ENCODE assay signal across 17 mouse cellular contexts in the genomic region with DNA sequence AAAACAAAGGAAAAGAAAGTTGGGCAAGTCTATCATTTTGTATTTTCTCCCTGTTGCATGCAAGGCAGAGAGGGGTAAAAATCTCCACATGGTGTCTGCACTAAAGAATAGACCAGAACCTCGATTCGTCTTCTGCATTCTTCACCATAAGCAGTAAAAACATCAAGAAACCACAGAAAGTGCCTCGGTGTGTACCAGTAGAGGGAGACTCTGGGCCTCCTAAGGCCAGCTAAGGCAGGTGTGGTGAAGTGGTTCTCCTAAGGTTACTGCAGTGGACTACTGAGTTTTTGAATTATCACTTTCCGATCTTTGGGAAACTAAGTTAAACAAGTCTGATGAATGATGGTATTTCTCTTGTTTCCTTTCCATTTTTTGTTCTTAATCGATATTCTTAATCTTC.
DNase-seq lines count a peak whose midpoint lies in the region; ATAC-seq and TF ChIP-seq lines count a peak whose summit lies in the region.
"Had no signal": no experiment of that assay in that cellular context is flagged by ENCODE, and none has a peak within 500 bp of the region (broad histone marks: within the 10 kb centered on the region; RNA-seq: fewer than 3 reads in every experiment).

No protein-coding gene starts in this region.

- DNase-seq in hindbrain, postnatal 0 days (ENCODE audit: low spot score): no peak
- DNase-seq in hindbrain, embryonic 10.5 days (ENCODE audit: low spot score): no peak
- DNase-seq in lung, embryonic 14.5 days: peak; percentile 14
- no peak for DNase-seq in lung, postnatal 14 days
- DNase-seq in induced T-regulatory cell, adult 2 months (ENCODE audit: low read depth): peak; percentile 20
- no peak for DNase-seq in frontal cortex, adult 2 months (ENCODE audit: extremely low spot score in 1 of 2, low spot score in 1 of 2)
- no peak for DNase-seq in right cerebral cortex, postnatal 36 days (ENCODE audit: low spot score in 2 of 2)
- DNase-seq: adrenal gland, postnatal 36 days; kidney, adult 11 months; kidney, postnatal 4 days; layer of hippocampus, postnatal 36 days had no signal

- H3K9ac ChIP-seq in hindbrain, postnatal 0 days (replicated peaks; ENCODE audit: low read length): no peak overlapping the region
- H3K9ac ChIP-seq in lung, embryonic 14.5 days: no peak overlapping the region
- no peak overlapping the region for H3K9ac ChIP-seq in ES-Bruce4 (ENCODE audit: low read depth, poor library complexity, severe bottlenecking)
- H3K9ac ChIP-seq: hindbrain, embryonic 12.5 days; liver, embryonic 15.5 days; neural tube, embryonic 15.5 days had no signal

- no peaks in the 10 kb centered on the region for H3K4me1 ChIP-seq in hindbrain, postnatal 0 days (ENCODE audit: insufficient read depth, low read length)
- H3K4me1 ChIP-seq in hindbrain, embryonic 10.5 days (replicated peaks): no peaks in the 10 kb centered on the region
- H3K4me1 ChIP-seq in lung, embryonic 14.5 days (ENCODE audit: insufficient read depth): no peaks in the 10 kb centered on the region
- no peaks in the 10 kb centered on the region for H3K4me1 ChIP-seq in ES-Bruce4 (ENCODE audit: control insufficient read depth, insufficient read depth, low read length)
- H3K4me1 ChIP-seq: hindbrain, embryonic 12.5 days; limb, embryonic 10.5 days; liver, embryonic 15.5 days; neural tube, embryonic 15.5 days had no signal

- 76% methylated on average over 5 of the region's 5 CpGs for WGBS in hindbrain, postnatal 0 days
- WGBS in hindbrain, embryonic 10.5 days: 72% methylated on average over 5 of the region's 5 CpGs
- 63% methylated on average over 5 of the region's 5 CpGs for WGBS in lung, embryonic 14.5 days

- no peak for TF ChIP-seq POLR2A in ES-Bruce4 (IDR thresholded peaks at IDR 0.05; ENCODE audit: insufficient read depth, low read length)

- H3K36me3 ChIP-seq in hindbrain, postnatal 0 days (ENCODE audit: insufficient read depth, low read length): no peaks in the 10 kb centered on the region
- H3K36me3 ChIP-seq in hindbrain, embryonic 10.5 days: no peaks in the 10 kb centered on the region
- no peaks in the 10 kb centered on the region for H3K36me3 ChIP-seq in lung, embryonic 14.5 days (ENCODE audit: insufficient read depth)
- H3K36me3 ChIP-seq in ES-Bruce4 (ENCODE audit: control insufficient read depth, insufficient read depth, low read length, poor library complexity, severe bottlenecking): no peaks in the 10 kb centered on the region
- H3K36me3 ChIP-seq: hindbrain, embryonic 12.5 days; limb, embryonic 10.5 days; liver, embryonic 15.5 days; neural tube, embryonic 15.5 days had no signal

- ATAC-seq in hindbrain, postnatal 0 days: no peak
- no peak for ATAC-seq in lung, embryonic 14.5 days (ENCODE audit: insufficient read depth)
- ATAC-seq: activated CD4-positive, CD25-positive, alpha-beta regulatory T cell, adult 4 months had no signal

- H3K4me2 ChIP-seq in hindbrain, postnatal 0 days (ENCODE audit: low read depth, low read length): no peak overlapping the region
- H3K4me2 ChIP-seq in lung, embryonic 14.5 days: no peak overlapping the region
- H3K4me2 ChIP-seq: hindbrain, embryonic 12.5 days; liver, embryonic 15.5 days; neural tube, embryonic 15.5 days had no signal

- H3K27me3 ChIP-seq in hindbrain, postnatal 0 days (ENCODE audit: insufficient read depth, low read length): no peaks in the 10 kb centered on the region
- no peaks in the 10 kb centered on the region for H3K27me3 ChIP-seq in hindbrain, embryonic 10.5 days (ENCODE audit: insufficient read depth, poor library complexity, severe bottlenecking)
- H3K27me3 ChIP-seq in lung, embryonic 14.5 days (ENCODE audit: insufficient read depth, low read length): no peaks in the 10 kb centered on the region
- no peaks in the 10 kb centered on the region for H3K27me3 ChIP-seq in ES-Bruce4 (ENCODE audit: control insufficient read depth, insufficient read depth, low read length, poor library complexity, severe bottlenecking)
- H3K27me3 ChIP-seq: hindbrain, embryonic 12.5 days; liver, embryonic 15.5 days; neural tube, embryonic 15.5 days had no signal

- TF ChIP-seq EP300 in ES-Bruce4 (IDR thresholded peaks at IDR 0.05; ENCODE audit: insufficient read depth, low read depth, low read length): no peak

- 0 out of 2 replicates have a peak, but pooled peaks have one; percentile 8 for TF ChIP-seq CTCF in hindbrain, postnatal 0 days (IDR thresholded peaks at IDR 0.05; ENCODE audit: low read depth)
- TF ChIP-seq CTCF in lung, embryonic 14.5 days (IDR thresholded peaks at IDR 0.05; ENCODE audit: low read depth): no peak; the same call in 1 of the 2 replicates
- TF ChIP-seq CTCF in ES-Bruce4 (IDR thresholded peaks at IDR 0.05; ENCODE audit: low read depth, low read length): peak; percentile 13

- H3K4me3 ChIP-seq in hindbrain, postnatal 0 days (ENCODE audit: low read length): no peak overlapping the region
- H3K4me3 ChIP-seq in hindbrain, embryonic 10.5 days: no peak overlapping the region
- H3K4me3 ChIP-seq in lung, embryonic 14.5 days (ENCODE audit: low read depth, low read length): no peak overlapping the region
- H3K4me3 ChIP-seq in ES-Bruce4 (ENCODE audit: low read depth, low read length): no peak overlapping the region
- H3K4me3 ChIP-seq: hindbrain, embryonic 12.5 days; limb, embryonic 10.5 days; liver, embryonic 15.5 days; neural tube, embryonic 15.5 days had no signal

- no peaks in the 10 kb centered on the region for H3K9me3 ChIP-seq in hindbrain, postnatal 0 days (ENCODE audit: low read length)
- no peaks in the 10 kb centered on the region for H3K9me3 ChIP-seq in hindbrain, embryonic 10.5 days
- no peaks in the 10 kb centered on the region for H3K9me3 ChIP-seq in lung, embryonic 14.5 days (ENCODE audit: low read depth, low read length)
- no peaks in the 10 kb centered on the region; the same call in 1 of the 2 replicates for H3K9me3 ChIP-seq in ES-Bruce4 (replicated peaks; ENCODE audit: control insufficient read depth, insufficient read depth, low read length, poor library complexity, severe bottlenecking)
- H3K9me3 ChIP-seq: hindbrain, embryonic 12.5 days; limb, embryonic 10.5 days; liver, embryonic 15.5 days; neural tube, embryonic 15.5 days had no signal

- no peak overlapping the region for H3K27ac ChIP-seq in hindbrain, postnatal 0 days
- no peak overlapping the region for H3K27ac ChIP-seq in hindbrain, embryonic 10.5 days
- no peak overlapping the region for H3K27ac ChIP-seq in lung, embryonic 14.5 days (ENCODE audit: low read depth)
- H3K27ac ChIP-seq in ES-Bruce4 (ENCODE audit: insufficient read depth, low read length): no peak overlapping the region
- H3K27ac ChIP-seq: hindbrain, embryonic 12.5 days; limb, embryonic 10.5 days; liver, embryonic 15.5 days; neural tube, embryonic 15.5 days had no signal

Comparison
In these comparisons a context has a peak if more than half of its experiments do, and no peak if none do; other contexts are left out.
1. DNase-seq: peak in lung, embryonic 14.5 days (single experiment) and induced T-regulatory cell, adult 2 months (single experiment); none in hindbrain, postnatal 0 days (single experiment), hindbrain, embryonic 10.5 days (single experiment), lung, postnatal 14 days (single experiment), frontal cortex, adult 2 months (0 of 2) and right cerebral cortex, postnatal 36 days (0 of 2).